Mouse (Mus musculus) MEL (cell line): Measurements from ENCODE around the gene Gsk3a. TPM values are rescaled to one million over a fixed set of nuclear protein-coding genes. Genes with fewer than 3 reads are reported as not detected.
A peak's percentile ranks its signal among the peaks of the same experiment; 100 is the strongest.

Experiments used
- DNase-seq: peaks from one replicate; pipeline ENCODE4 v3.0.0; 2011; ENCODE audit warnings: low read depth, low spot score
- H3K27ac ChIP-seq: 2 replicates; pipeline ENCODE4 v1.5.1; 2012; ENCODE audit warnings: low read depth, mild to moderate bottlenecking, control low read depth, low read length, moderate library complexity; ENCODE audit not compliant: control insufficient read depth
- H3K27me3 ChIP-seq, 2 experiments: fragments of 150-350 bp in 1 of 2; sonication (generic) in 1 of 2; 2 replicates each; pipeline ENCODE4 v1.6.1; 2012; ENCODE audit warnings: low read length in 2 of 2, mild to moderate bottlenecking in 2 of 2, improper control_type of control experiment in 1 of 2, moderate library complexity in 1 of 2; ENCODE audit not compliant: insufficient read depth in 2 of 2, control insufficient read depth in 1 of 2
- H3K36me3 ChIP-seq, 2 experiments: 2 replicates each; pipeline ENCODE4 v1.6.1; 2012 to 2014; ENCODE audit warnings: low read length in 2 of 2, improper control_type of control experiment in 1 of 2, inconsistent platforms in 1 of 2, mild to moderate bottlenecking in 1 of 2; ENCODE audit not compliant: insufficient read depth in 2 of 2, control insufficient read depth in 1 of 2
- H3K4me1 ChIP-seq, 2 experiments: fragments of 150-350 bp in 1 of 2; sonication (generic) in 1 of 2; 2 replicates each; pipeline ENCODE4 v1.6.1; 2012; ENCODE audit warnings: low read length in 2 of 2, improper control_type of control experiment in 1 of 2, mild to moderate bottlenecking in 1 of 2; ENCODE audit not compliant: insufficient read depth in 2 of 2, control insufficient read depth in 1 of 2
- H3K4me3 ChIP-seq, 2 experiments: fragments of 150-350 bp in 1 of 2; sonication (generic) in 1 of 2; 2 replicates each; pipeline ENCODE4 v1.5.1; 2012; ENCODE audit warnings: low read depth in 2 of 2, low read length in 2 of 2, mild to moderate bottlenecking in 2 of 2, moderate library complexity in 2 of 2, control low read depth in 1 of 2, improper control_type of control experiment in 1 of 2; ENCODE audit not compliant: control insufficient read depth in 1 of 2, insufficient read depth in 1 of 2
- H3K79me2 ChIP-seq: 2 replicates; pipeline ENCODE4 v1.6.1; 2012; ENCODE audit warnings: mild to moderate bottlenecking, low read length, moderate library complexity; ENCODE audit not compliant: control insufficient read depth, poor library complexity, insufficient read depth
- H3K9ac ChIP-seq: 2 replicates; pipeline ENCODE4 v1.6.1; 2012; ENCODE audit warnings: low read depth, mild to moderate bottlenecking, control low read depth, low read length, moderate library complexity; ENCODE audit not compliant: control insufficient read depth, poor library complexity, severe bottlenecking
- H3K9me3 ChIP-seq: fragments of 150-350 bp; sonication (generic); replicated peaks from 2 replicates; pipeline ENCODE4 v1.6.1; 2012; ENCODE audit warnings: mild to moderate bottlenecking, low read length, improper control_type of control experiment, moderate library complexity; ENCODE audit not compliant: insufficient read depth
- BHLHE40 ChIP-seq: IDR thresholded peaks from 2 replicates; pipeline ENCODE4 v1.6.1; 2012; ENCODE audit warnings: low read depth, mild to moderate bottlenecking, inconsistent platforms, low read length, improper control_type of control experiment, borderline replicate concordance
- CHD1 ChIP-seq: IDR thresholded peaks from 2 replicates; pipeline ENCODE4 v1.6.1; 2012; ENCODE audit warnings: low read depth, mild to moderate bottlenecking, inconsistent platforms, low read length, improper control_type of control experiment
- CTCF ChIP-seq, 3 experiments: IDR thresholded peaks in 2 of 3; conservative IDR thresholded peaks in 1 of 3; 2 replicates each; pipeline ENCODE4 v1.5.1; 2011 to 2012; ENCODE audit warnings: low read length in 3 of 3, low read depth in 2 of 3, mild to moderate bottlenecking in 2 of 3, improper control_type of control experiment in 1 of 3, inconsistent platforms in 1 of 3, mixed read lengths in 1 of 3, moderate library complexity in 1 of 3; ENCODE audit not compliant: control insufficient read depth in 1 of 3, insufficient read depth in 1 of 3, poor library complexity in 1 of 3, severe bottlenecking in 1 of 3
- ELF1 ChIP-seq: IDR thresholded peaks from 2 replicates; pipeline ENCODE4 v1.6.1; 2014; ENCODE audit warnings: low read depth, mild to moderate bottlenecking, inconsistent platforms, low read length, improper control_type of control experiment, moderate library complexity
- EP300 ChIP-seq, 2 experiments: IDR thresholded peaks; 2 replicates each; pipeline ENCODE4 v1.6.1; 2011; ENCODE audit warnings: improper control_type of control experiment in 2 of 2, low read length in 2 of 2, low read depth in 1 of 2, mild to moderate bottlenecking in 1 of 2
- ETS1 ChIP-seq: IDR thresholded peaks from 2 replicates; pipeline ENCODE4 v1.6.1; 2012; ENCODE audit warnings: low read depth, mild to moderate bottlenecking, inconsistent platforms, low read length, improper control_type of control experiment, moderate library complexity
- HCFC1 ChIP-seq: IDR thresholded peaks from 2 replicates; pipeline ENCODE4 v1.6.1; 2012; ENCODE audit warnings: low read depth, mild to moderate bottlenecking, inconsistent platforms, low read length, improper control_type of control experiment, moderate library complexity
- JUND ChIP-seq: IDR thresholded peaks from 2 replicates; pipeline ENCODE4 v1.6.1; 2011; ENCODE audit warnings: low read depth, mild to moderate bottlenecking, improper control_type of control experiment, low read length
- KAT2A ChIP-seq: conservative IDR thresholded peaks from 2 replicates; pipeline ENCODE4 v1.6.1; 2012; ENCODE audit warnings: low read depth, low read length, improper control_type of control experiment, inconsistent platforms
- MAX ChIP-seq: IDR thresholded peaks from 2 replicates; pipeline ENCODE4 v1.6.1; 2011; ENCODE audit warnings: low read length, improper control_type of control experiment
- MAZ ChIP-seq: IDR thresholded peaks from 2 replicates; pipeline ENCODE4 v1.6.1; 2012; ENCODE audit warnings: low read depth, mild to moderate bottlenecking, inconsistent platforms, low read length, improper control_type of control experiment
- MEF2A ChIP-seq: IDR thresholded peaks from 2 replicates; pipeline ENCODE4 v1.6.1; 2014; ENCODE audit warnings: low read depth, mild to moderate bottlenecking, inconsistent platforms, low read length, improper control_type of control experiment; ENCODE audit not compliant: poor library complexity, insufficient replicate concordance, severe bottlenecking; ENCODE audit errors: extremely low read depth
- MXI1 ChIP-seq: IDR thresholded peaks from 2 replicates; pipeline ENCODE4 v1.6.1; 2011; ENCODE audit warnings: mild to moderate bottlenecking, low read depth, low read length, improper control_type of control experiment
- MYB ChIP-seq: IDR thresholded peaks from 2 replicates; pipeline ENCODE4 v1.6.1; 2011; ENCODE audit warnings: mild to moderate bottlenecking, low read depth, low read length, improper control_type of control experiment
- NRF1 ChIP-seq: IDR thresholded peaks from 2 replicates; pipeline ENCODE4 v1.6.1; 2014; ENCODE audit warnings: low read depth, mild to moderate bottlenecking, inconsistent platforms, low read length, improper control_type of control experiment, moderate library complexity; ENCODE audit not compliant: poor library complexity, insufficient read depth, severe bottlenecking
- POLR2A ChIP-seq, 2 experiments: IDR thresholded peaks; 2 replicates each; pipeline ENCODE4 v1.6.1; 2011 to 2012; ENCODE audit warnings: low read length in 2 of 2, mild to moderate bottlenecking in 2 of 2, control low read depth in 1 of 2, improper control_type of control experiment in 1 of 2, low read depth in 1 of 2, moderate library complexity in 1 of 2; ENCODE audit not compliant: control insufficient read depth in 1 of 2, insufficient read depth in 1 of 2, poor library complexity in 1 of 2
- POLR2AphosphoS2 ChIP-seq: IDR thresholded peaks from 2 replicates; pipeline ENCODE4 v1.6.1; 2011; ENCODE audit warnings: low read length, improper control_type of control experiment
- POLR2AphosphoS5 ChIP-seq: IDR thresholded peaks from 2 replicates; pipeline ENCODE4 v1.6.1; 2012; ENCODE audit warnings: low read depth, borderline replicate concordance, mild to moderate bottlenecking, inconsistent platforms, low read length, moderate library complexity, mixed read lengths
- RAD21 ChIP-seq: IDR thresholded peaks from 2 replicates; pipeline ENCODE4 v1.6.1; 2011; ENCODE audit warnings: mild to moderate bottlenecking, low read depth, low read length, improper control_type of control experiment
- RCOR1 ChIP-seq: IDR thresholded peaks from 2 replicates; pipeline ENCODE4 v1.6.1; 2012; ENCODE audit warnings: low read depth, mild to moderate bottlenecking, inconsistent platforms, low read length, improper control_type of control experiment
- SIN3A ChIP-seq: IDR thresholded peaks from 2 replicates; pipeline ENCODE4 v1.6.1; 2012; ENCODE audit warnings: low read length, improper control_type of control experiment, inconsistent platforms
- SMC3 ChIP-seq: IDR thresholded peaks from 2 replicates; pipeline ENCODE4 v1.6.1; 2011; ENCODE audit warnings: low read depth, low read length, improper control_type of control experiment
- TBP ChIP-seq: IDR thresholded peaks from 2 replicates; pipeline ENCODE4 v1.8.0; 2011; ENCODE audit warnings: low read depth, low read length, improper control_type of control experiment
- TCF12 ChIP-seq: IDR thresholded peaks from 2 replicates; pipeline ENCODE4 v1.6.1; 2014; ENCODE audit warnings: low read depth, mild to moderate bottlenecking, inconsistent platforms, low read length, improper control_type of control experiment, moderate library complexity
- USF2 ChIP-seq, 2 experiments: IDR thresholded peaks; 2 replicates each; pipeline ENCODE4 v1.6.1; 2011 to 2012; ENCODE audit warnings: improper control_type of control experiment in 2 of 2, low read length in 2 of 2, borderline replicate concordance in 1 of 2, inconsistent platforms in 1 of 2, low read depth in 1 of 2, mild to moderate bottlenecking in 1 of 2; ENCODE audit not compliant: insufficient read depth in 1 of 2
- ZC3H11A ChIP-seq: IDR thresholded peaks from 2 replicates; pipeline ENCODE4 v1.6.1; 2012; ENCODE audit warnings: low read depth, mild to moderate bottlenecking, inconsistent platforms, low read length, improper control_type of control experiment
- ZKSCAN1 ChIP-seq: IDR thresholded peaks from 2 replicates; pipeline ENCODE4 v1.6.1; 2012; ENCODE audit warnings: low read depth, mild to moderate bottlenecking, inconsistent platforms, low read length, improper control_type of control experiment, moderate library complexity
- ZMIZ1 ChIP-seq: IDR thresholded peaks from 2 replicates; pipeline ENCODE4 v1.6.1; 2012; ENCODE audit warnings: low read depth, mild to moderate bottlenecking, inconsistent platforms, low read length, improper control_type of control experiment, moderate library complexity
- ZNF384 ChIP-seq: IDR thresholded peaks from 2 replicates; pipeline ENCODE4 v1.6.1; 2012; ENCODE audit warnings: low read depth, mild to moderate bottlenecking, inconsistent platforms, low read length, improper control_type of control experiment
- polyA plus RNA-seq, 2 experiments: library from polyadenylated mRNA; stranded (reverse) in 1 of 2; unstranded in 1 of 2; fragments of >175 nt in 1 of 2; fragments of >200 nt in 1 of 2; gene quantifications; 2 replicates each; pipeline versions ENCODE4 v1.2.1 to v1.2.4; 2012; ENCODE audit warnings: low replicate concordance in 2 of 2, low read depth in 1 of 2; ENCODE audit not compliant: insufficient read length in 2 of 2, insufficient read depth in 1 of 2, missing spikeins in 1 of 2
- total RNA-seq: library from RNA; depleted of rRNA; stranded (reverse); fragments of 300-350 nt; gene quantifications from 2 replicates; pipeline ENCODE4 v1.2.3, GENCODE M21; 2012

Gene Gsk3a
- total and polyA plus RNA-seq, 3 experiments, result 59.8 to 149 (median 86.6) TPM

DNA sequence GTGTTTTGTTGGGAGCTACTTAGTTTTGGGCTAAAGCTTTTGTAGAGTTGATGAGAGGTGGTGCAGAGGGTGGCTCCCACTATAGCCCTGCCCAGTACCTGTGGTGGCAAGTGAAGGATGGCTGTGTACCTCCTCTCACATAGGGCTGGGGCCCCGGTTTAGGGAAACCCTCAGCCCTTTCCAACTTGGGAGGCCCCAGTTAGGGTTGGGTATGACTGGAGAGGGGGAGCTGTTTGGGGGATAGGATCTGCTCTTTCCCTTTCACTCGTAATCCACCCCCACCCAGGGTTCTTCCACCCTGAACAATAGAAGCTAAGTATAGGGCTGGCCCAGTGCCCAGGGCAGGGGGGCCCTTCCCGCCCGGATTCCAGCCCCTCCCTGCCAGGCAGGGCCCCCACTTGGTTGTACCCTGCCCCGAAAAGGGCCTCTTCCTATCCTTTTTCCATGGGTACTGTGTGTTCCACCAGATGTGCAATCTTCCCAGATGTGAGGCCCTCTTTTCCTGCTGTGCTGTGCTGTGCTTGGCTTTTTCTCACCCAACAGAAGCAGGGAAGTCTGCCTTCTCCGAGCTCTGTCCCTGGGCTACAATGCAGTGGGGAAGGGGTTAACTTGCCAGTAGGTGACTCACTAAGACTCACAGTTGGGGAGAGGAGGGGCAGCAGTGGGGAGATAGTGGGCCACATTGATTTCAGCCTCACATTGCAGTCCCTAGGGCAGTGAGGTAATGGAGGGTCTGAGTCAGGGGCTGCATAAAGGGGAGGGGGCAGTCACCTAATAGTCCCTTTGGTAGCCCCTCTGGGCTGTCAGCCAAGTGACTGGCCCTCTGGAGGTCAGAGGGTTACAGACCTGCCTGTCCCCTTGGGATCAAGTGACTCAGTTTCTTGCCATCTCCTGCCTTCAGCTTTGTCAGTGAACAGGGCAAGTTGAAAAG, 42.5 kb upstream of the Gsk3a start (continued):
- TF ChIP-seq EP300 (IDR thresholded peaks at IDR 0.05; ENCODE audit: low read depth in 1 of 2, low read length in 2 of 2), result peak; percentile 76 to 81
- TF ChIP-seq POLR2AphosphoS5, result no peak
- peak; percentile 54; the same call in 1 of the 2 replicates for TF ChIP-seq MEF2A
- TF ChIP-seq ZMIZ1, result no peak
- TF ChIP-seq POLR2AphosphoS2, result no peak
- no peak for TF ChIP-seq RAD21
- no peak; the same call in 1 of the 2 replicates for TF ChIP-seq SMC3
- TF ChIP-seq KAT2A, result no peak
- TF ChIP-seq RCOR1, result peak; percentile 73
- TF ChIP-seq CTCF (IDR thresholded peaks at IDR 0.05 in 2 of 3, conservative IDR thresholded peaks at IDR 0.05 in 1 of 3; ENCODE audit: control insufficient read depth in 1 of 3, insufficient read depth in 1 of 3, low read depth in 2 of 3, low read length in 3 of 3, poor library complexity in 1 of 3, severe bottlenecking in 1 of 3), result no peak
- peak; percentile 90 for TF ChIP-seq SIN3A
- TF ChIP-seq POLR2A (IDR thresholded peaks at IDR 0.05; ENCODE audit: control insufficient read depth in 1 of 2, insufficient read depth in 1 of 2, low read depth in 1 of 2, low read length in 2 of 2, poor library complexity in 1 of 2), result peak; percentile 47 to 63; a peak in 2 of 4 replicates
- TF ChIP-seq HCFC1, result peak; percentile 69

DNA sequence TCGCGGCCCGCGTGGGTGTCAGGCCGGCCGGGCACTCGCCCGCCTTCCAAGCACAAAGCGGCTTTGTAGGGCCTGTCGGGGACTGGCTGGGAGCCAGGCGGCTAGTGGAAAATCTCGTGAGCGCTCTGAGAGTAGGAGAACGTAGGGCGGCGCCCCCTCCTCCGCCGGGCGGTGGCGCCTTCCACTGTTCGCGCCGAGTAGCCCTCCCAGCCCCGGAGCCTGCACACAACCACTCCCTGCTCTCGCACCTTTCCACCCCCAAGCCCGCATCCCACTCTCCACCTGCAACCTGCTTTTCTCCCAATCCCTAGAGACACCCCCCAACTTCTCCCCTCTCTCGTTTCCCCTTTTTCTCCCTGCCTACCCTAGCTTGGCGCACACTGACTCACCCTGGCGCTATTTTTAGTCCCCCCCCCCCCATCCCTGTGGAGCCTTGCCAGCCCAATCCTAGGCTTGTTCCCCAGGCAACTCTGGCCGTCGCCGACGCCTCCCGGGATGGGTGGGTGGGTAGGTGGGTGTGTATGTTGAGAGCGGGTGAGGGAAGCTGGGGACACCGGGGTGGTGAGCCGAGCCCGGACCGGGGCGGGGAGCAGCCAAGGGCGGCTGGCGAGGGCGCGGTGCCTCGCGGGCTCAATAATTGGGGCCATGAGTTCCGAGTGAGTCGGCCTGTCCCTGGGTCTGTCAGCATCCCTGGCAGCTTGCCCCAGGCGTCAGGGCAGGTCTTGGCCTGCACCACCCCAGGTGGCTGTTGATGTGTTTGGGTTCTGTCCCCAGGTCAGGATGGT, 41.6 kb upstream of the Gsk3a start:
- peak overlapping the region; percentile 62 for H3K9ac ChIP-seq
- peaks cover 0 to 48% of the 10 kb centered on the region in 2 experiments; a peak in 2 of 4 replicates for H3K36me3 ChIP-seq
- peaks cover 29% of the 10 kb centered on the region for H3K79me2 ChIP-seq
- H3K4me1 ChIP-seq, result peaks cover 30 to 50% of the 10 kb centered on the region in 2 experiments
- no peaks in the 10 kb centered on the region for H3K27me3 ChIP-seq
- H3K27ac ChIP-seq, result peak overlapping the region; percentile 94
- no peaks in the 10 kb centered on the region for H3K9me3 ChIP-seq
- H3K4me3 ChIP-seq, result peak overlapping the region; percentile 42 to 44
- DNase-seq, result peak; percentile 89
- TF ChIP-seq ELF1, result no peak
- no peak for TF ChIP-seq ZKSCAN1
- no peak for TF ChIP-seq ZNF384
- peak; percentile 70; the same call in 1 of the 2 replicates for TF ChIP-seq MXI1
- peak; percentile 38; the same call in 1 of the 2 replicates for TF ChIP-seq BHLHE40
- TF ChIP-seq NRF1, result 0 out of 2 replicates have a peak, but pooled peaks have one; percentile 14
- TF ChIP-seq JUND, result no peak
- 0 out of 2 replicates have a peak, but pooled peaks have one; percentile 7 for TF ChIP-seq RCOR1
- peak; percentile 21; the same call in 1 of the 2 replicates for TF ChIP-seq MAX
- peak in 1 of 2 experiments; percentile 46; a peak in 2 of 4 replicates for TF ChIP-seq EP300 (IDR thresholded peaks at IDR 0.05; ENCODE audit: low read depth in 1 of 2, low read length in 2 of 2)
- peak; percentile 6; the same call in 1 of the 2 replicates for TF ChIP-seq TCF12
- TF ChIP-seq CHD1, result no peak
- no peak for TF ChIP-seq KAT2A
- TF ChIP-seq USF2 (IDR thresholded peaks at IDR 0.05; ENCODE audit: borderline replicate concordance in 1 of 2, insufficient read depth in 1 of 2, low read depth in 1 of 2, low read length in 2 of 2), result no peak
- TF ChIP-seq ETS1, result peak; percentile 75
- TF ChIP-seq MAZ, result peak; percentile 80; the same call in 1 of the 2 replicates
- no peak for TF ChIP-seq TBP
- no peak for TF ChIP-seq HCFC1
- peak in 2 of 3 experiments; percentile 23 to 32; a peak in 3 of 6 replicates for TF ChIP-seq CTCF (IDR thresholded peaks at IDR 0.05 in 2 of 3, conservative IDR thresholded peaks at IDR 0.05 in 1 of 3; ENCODE audit: control insufficient read depth in 1 of 3, insufficient read depth in 1 of 3, low read depth in 2 of 3, low read length in 3 of 3, poor library complexity in 1 of 3, severe bottlenecking in 1 of 3)
- peak; percentile 37 for TF ChIP-seq SIN3A
- no peak for TF ChIP-seq MYB
- no peak for TF ChIP-seq ZC3H11A
